Mouse (Mus musculus) heart, postnatal 0 days (tissue): ENCODE measurements at regions not wholly inside any gene's neighbourhood (a gene's known extent, or its start where the extent isn't known, plus 50 kb on each side); places are given as distances from the start of the nearest gene placed in this dataset.

Experiments used
- ATAC-seq: fragments of 200-750 bp; cut with Nextera tagmentation; 2 replicates; pipeline ENCODE4 v1.8.0; 2017; ENCODE audit warnings: low read depth, moderate number of reproducible peaks, moderate library complexity; ENCODE audit not compliant: insufficient read depth
- DNase-seq: peaks from one replicate; pipeline ENCODE4 v3.0.0-alpha.2; 2016; ENCODE audit warnings: low spot score
- H3K27ac ChIP-seq: fragments of 300-500 bp; sonication (generic); 2 replicates; pipeline ENCODE4 v1.5.1; 2014; ENCODE audit warnings: low read depth, mild to moderate bottlenecking
- H3K27me3 ChIP-seq: fragments of 300-500 bp; sonication (generic); 2 replicates; pipeline ENCODE4 v1.6.1; 2014; ENCODE audit warnings: low read length, mixed read lengths; ENCODE audit not compliant: control insufficient read depth, insufficient read depth
- H3K36me3 ChIP-seq: fragments of 300-500 bp; sonication (generic); replicated peaks from 2 replicates; pipeline ENCODE4 v1.6.1; 2014; ENCODE audit warnings: low read length, mixed read lengths; ENCODE audit not compliant: control insufficient read depth, insufficient read depth
- H3K4me1 ChIP-seq: fragments of 300-500 bp; sonication (generic); 2 replicates; pipeline ENCODE4 v1.6.1; 2014; ENCODE audit warnings: antibody characterized with exemption; ENCODE audit not compliant: control insufficient read depth, insufficient read depth
- H3K4me2 ChIP-seq: fragments of 300-500 bp; sonication (generic); 2 replicates; pipeline ENCODE4 v1.6.1; 2014; ENCODE audit warnings: low read depth, mild to moderate bottlenecking, low read length, moderate library complexity
- H3K4me3 ChIP-seq: fragments of 300-500 bp; sonication (generic); 2 replicates; pipeline ENCODE4 v1.5.1; 2014; ENCODE audit warnings: low read depth, low read length
- H3K9ac ChIP-seq: fragments of 300-500 bp; sonication (generic); replicated peaks from 2 replicates; pipeline ENCODE4 v1.6.1; 2014; ENCODE audit warnings: low read depth, low read length, mixed read lengths
- H3K9me3 ChIP-seq: fragments of 300-500 bp; sonication (generic); replicated peaks from 2 replicates; pipeline ENCODE4 v1.6.1; 2016; ENCODE audit warnings: low read length; ENCODE audit not compliant: control insufficient read depth
- CTCF ChIP-seq: IDR thresholded peaks from 2 replicates; pipeline ENCODE4 v1.5.1; 2016; ENCODE audit warnings: antibody characterized with exemption, control low read depth, low read depth
- EP300 ChIP-seq: IDR thresholded peaks from 2 replicates; pipeline ENCODE4 v1.6.1; 2016; ENCODE audit warnings: antibody characterized with exemption, low read depth
- WGBS: fragments of 180-500 bp; shearing (Covaris S2); extraction: QIAGEN DNeasy Blood & Tissue Kit; methylation state at CpG from one replicate; pipeline ENCODE4 v1.1.7; 2014; 5-methylcytosine and 5-hydroxymethylcytosine counted together

- Histone ChIP-seq H3K9me3 (no peaks in the 10 kb centered on the region), H3K27ac (no peak overlapping the region), H3K9ac (no peak overlapping the region), H3K36me3 (no peaks in the 10 kb centered on the region), H3K27me3 (no peaks in the 10 kb centered on the region), H3K4me1 (peaks cover 10% of the 10 kb centered on the region), H3K4me2 (no peak overlapping the region), H3K4me3 (no peak overlapping the region)
- DNase-seq (no peak), ATAC-seq (no peak)
- TF ChIP-seq CTCF (no peak), EP300 (no peak)
- WGBS: 63% methylated on average over 3 of the region's 3 CpGs
Measured at GRCm38 (mm10) chr12:12826431-12826830, 115.3 kb downstream of the Mycn start.

- Histone ChIP-seq H3K9ac (no peak overlapping the region), H3K4me2 (no peak overlapping the region), H3K4me3 (no peak overlapping the region), H3K27me3 (no peaks in the 10 kb centered on the region), H3K27ac (no peak overlapping the region), H3K36me3 (no peaks in the 10 kb centered on the region), H3K4me1 (peaks cover 10% of the 10 kb centered on the region), H3K9me3 (no peaks in the 10 kb centered on the region)
- ATAC-seq (no peak), DNase-seq (no peak)
- no peak for TF ChIP-seq EP300
- no peak for TF ChIP-seq CTCF
- 87% methylated on average over 5 of the region's 5 CpGs for WGBS
Measured at GRCm38 (mm10) chr12:12825842-12826241, 115.9 kb downstream of the Mycn start.

- no peak overlapping the region for H3K27ac ChIP-seq
- no peak overlapping the region for H3K4me3 ChIP-seq
- no peak for ATAC-seq
- H3K9me3 ChIP-seq: no peaks in the 10 kb centered on the region
- H3K9ac ChIP-seq: no peak overlapping the region
- no peak overlapping the region for H3K4me2 ChIP-seq
- peaks cover 10% of the 10 kb centered on the region for H3K4me1 ChIP-seq
- no peak for TF ChIP-seq EP300
- no peak for TF ChIP-seq CTCF
- no peak for DNase-seq
- H3K27me3 ChIP-seq: no peaks in the 10 kb centered on the region
- H3K36me3 ChIP-seq: no peaks in the 10 kb centered on the region
- 82% methylated on average over 7 of the region's 7 CpGs for WGBS
Measured at GRCm38 (mm10) chr12:12821473-12821872, 120.2 kb downstream of the Mycn start.

GRCm38 (mm10) chr12:12820668-12821351 lies 120.9 kb downstream of the Mycn start:
- WGBS: 91% methylated on average over 2 of the region's 2 CpGs
- DNase-seq (no peak), ATAC-seq (no peak)
- Histone ChIP-seq H3K9me3 (no peaks in the 10 kb centered on the region), H3K4me2 (no peak overlapping the region), H3K27ac (no peak overlapping the region), H3K27me3 (no peaks in the 10 kb centered on the region), H3K4me1 (peaks cover 10% of the 10 kb centered on the region), H3K36me3 (no peaks in the 10 kb centered on the region), H3K4me3 (no peak overlapping the region), H3K9ac (no peak overlapping the region)
- TF ChIP-seq EP300 (no peak), CTCF (no peak)

GRCm38 (mm10) chr12:12819746-12820145 lies 122.0 kb downstream of the Mycn start:
- Histone ChIP-seq H3K36me3 (no peaks in the 10 kb centered on the region), H3K27me3 (no peaks in the 10 kb centered on the region), H3K4me2 (no peak overlapping the region), H3K27ac (no peak overlapping the region), H3K9me3 (no peaks in the 10 kb centered on the region), H3K9ac (no peak overlapping the region), H3K4me3 (no peak overlapping the region), H3K4me1 (peaks cover 10% of the 10 kb centered on the region)
- DNase-seq: no peak
- WGBS: 68% methylated on average over 5 of the region's 5 CpGs
- TF ChIP-seq EP300: no peak
- no peak for TF ChIP-seq CTCF
- no peak for ATAC-seq

GRCm38 (mm10) chr12:12814693-12815092 lies 127.0 kb downstream of the Mycn start:
- Histone ChIP-seq H3K27ac (no peak overlapping the region), H3K9ac (no peak overlapping the region), H3K4me3 (no peak overlapping the region), H3K4me1 (peaks cover 9% of the 10 kb centered on the region), H3K27me3 (no peaks in the 10 kb centered on the region), H3K9me3 (no peaks in the 10 kb centered on the region), H3K36me3 (no peaks in the 10 kb centered on the region), H3K4me2 (no peak overlapping the region)
- ATAC-seq (no peak), DNase-seq (no peak)
- 74% methylated on average over 5 of the region's 5 CpGs for WGBS
- TF ChIP-seq EP300 (no peak), CTCF (no peak)
